Mouse (Mus musculus) stomach, postnatal 0 days (tissue): ENCODE measurements around the gene Mmachc. TPM values are rescaled to one million over a fixed set of nuclear protein-coding genes. Genes with fewer than 3 reads are reported as not detected.
A peak's percentile ranks its signal among the peaks of the same experiment; 100 is the strongest.

ENCODE experiments used
- ATAC-seq: fragments of 200-750 bp; cut with Nextera tagmentation; 2 replicates; pipeline ENCODE4 v1.8.0; 2017; ENCODE audit not compliant: low FRiP score, low TSS enrichment
- DNase-seq: peaks from one replicate; pipeline ENCODE4 v3.0.0-alpha.2; 2016; ENCODE audit warnings: low spot score
- H3K27ac ChIP-seq: fragments of 300-500 bp; sonication (generic); replicated peaks from 2 replicates; pipeline ENCODE4 v1.5.1; 2014; ENCODE audit warnings: mild to moderate bottlenecking, control low read depth
- H3K27me3 ChIP-seq: fragments of 300-500 bp; sonication (generic); 2 replicates; pipeline ENCODE4 v1.6.1; 2014; ENCODE audit warnings: low read length; ENCODE audit not compliant: control insufficient read depth, insufficient read depth
- H3K36me3 ChIP-seq: fragments of 300-500 bp; sonication (generic); 2 replicates; pipeline ENCODE4 v1.6.1; 2014; ENCODE audit warnings: low read length, mixed read lengths; ENCODE audit not compliant: control insufficient read depth, insufficient read depth
- H3K4me1 ChIP-seq: fragments of 300-500 bp; sonication (generic); replicated peaks from 2 replicates; pipeline ENCODE4 v1.6.1; 2014; ENCODE audit warnings: antibody characterized with exemption; ENCODE audit not compliant: control insufficient read depth, insufficient read depth
- H3K4me2 ChIP-seq: fragments of 300-500 bp; sonication (generic); replicated peaks from 2 replicates; pipeline ENCODE4 v1.6.1; 2014; ENCODE audit warnings: low read depth, mild to moderate bottlenecking, control low read depth, moderate library complexity
- H3K4me3 ChIP-seq: fragments of 300-500 bp; sonication (generic); 2 replicates; pipeline ENCODE4 v1.5.1; 2014; ENCODE audit warnings: low read depth, low read length, control low read depth
- H3K9ac ChIP-seq: fragments of 300-500 bp; sonication (generic); 2 replicates; pipeline ENCODE4 v1.6.1; 2014; ENCODE audit warnings: mild to moderate bottlenecking, low read length, control low read depth, mixed read lengths
- H3K9me3 ChIP-seq: fragments of 300-500 bp; sonication (generic); 2 replicates; pipeline ENCODE4 v1.6.1; 2016; ENCODE audit warnings: low read length; ENCODE audit not compliant: control insufficient read depth
- CTCF ChIP-seq: IDR thresholded peaks from 2 replicates; pipeline ENCODE4 v1.5.1; 2016; ENCODE audit warnings: antibody characterized with exemption, low read depth, mild to moderate bottlenecking, moderate library complexity
- EP300 ChIP-seq: optimal IDR thresholded peaks from 2 replicates; pipeline ENCODE3; 2016; ENCODE audit warnings: antibody characterized with exemption
- WGBS: fragments of 180-500 bp; shearing (Covaris S2); extraction: QIAGEN DNeasy Blood & Tissue Kit; methylation state at CpG from one replicate; pipeline ENCODE4 v1.1.7; 2014; 5-methylcytosine and 5-hydroxymethylcytosine counted together
- polyA plus RNA-seq: library from polyadenylated mRNA; unstranded; fragments of >200 nt; fragmentation: Nextera tagmentation; extraction: Ambion mirVana; gene quantifications from 2 replicates; pipeline ENCODE4 v1.2.1, GENCODE M21; 2015

Gene Mmachc
- polyA plus RNA-seq, 1 experiment from 2014 or later = 9.8 TPM

DNA sequence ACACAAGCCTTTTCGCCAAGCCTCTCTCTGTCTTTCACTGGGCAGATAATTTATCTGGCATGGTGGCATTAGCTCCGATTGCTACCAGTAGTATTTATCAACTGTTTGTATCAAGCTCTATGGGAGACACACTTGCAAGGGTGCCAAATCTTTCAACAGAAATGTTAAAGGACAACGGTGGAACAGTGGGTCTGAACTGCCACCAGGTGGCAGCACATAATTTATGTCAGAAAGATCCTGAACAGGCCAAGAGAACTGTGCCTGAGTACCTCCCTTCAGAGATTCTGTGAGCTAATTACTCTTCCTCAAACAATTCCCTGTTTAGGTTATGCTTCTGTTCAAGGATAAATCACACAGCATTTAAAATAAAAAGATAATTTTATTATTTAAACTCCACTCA is 11.2 kb upstream of the Mmachc start:
- DNase-seq = peak; percentile 58
- Histone ChIP-seq H3K9ac (no peak overlapping the region), H3K27me3 (no peaks in the 10 kb centered on the region), H3K27ac (no peak overlapping the region), H3K9me3 (no peaks in the 10 kb centered on the region), H3K4me1 (no peaks in the 10 kb centered on the region), H3K4me2 (no peak overlapping the region), H3K36me3 (no peaks in the 10 kb centered on the region), H3K4me3 (no peak overlapping the region)
- 9% methylated on average over 3 of the region's 3 CpGs for WGBS
- peak; percentile 55; the same call in 1 of the 2 replicates for ATAC-seq
- TF ChIP-seq EP300 (no peak), CTCF (peak; percentile 84)

GRCm38 (mm10) chr4:116712536-116712935 is 4.3 kb upstream of the Mmachc start:
- Histone ChIP-seq H3K9me3 (no peaks in the 10 kb centered on the region), H3K27me3 (no peaks in the 10 kb centered on the region), H3K36me3 (no peaks in the 10 kb centered on the region), H3K4me1 (no peaks in the 10 kb centered on the region), H3K4me3 (no peak overlapping the region), H3K9ac (no peak overlapping the region), H3K4me2 (no peak overlapping the region), H3K27ac (no peak overlapping the region)
- WGBS = 76% methylated on average over 1 of the region's 1 CpGs
- DNase-seq (no peak), ATAC-seq (no peak)
- no peak for TF ChIP-seq CTCF
- no peak for TF ChIP-seq EP300

GRCm38 (mm10) chr4:116710154-116710553 is 1.9 kb upstream of the Mmachc start:
- ATAC-seq = no peak
- no peaks in the 10 kb centered on the region for H3K36me3 ChIP-seq
- WGBS = 95% methylated on average over 2 of the region's 2 CpGs

DNA sequence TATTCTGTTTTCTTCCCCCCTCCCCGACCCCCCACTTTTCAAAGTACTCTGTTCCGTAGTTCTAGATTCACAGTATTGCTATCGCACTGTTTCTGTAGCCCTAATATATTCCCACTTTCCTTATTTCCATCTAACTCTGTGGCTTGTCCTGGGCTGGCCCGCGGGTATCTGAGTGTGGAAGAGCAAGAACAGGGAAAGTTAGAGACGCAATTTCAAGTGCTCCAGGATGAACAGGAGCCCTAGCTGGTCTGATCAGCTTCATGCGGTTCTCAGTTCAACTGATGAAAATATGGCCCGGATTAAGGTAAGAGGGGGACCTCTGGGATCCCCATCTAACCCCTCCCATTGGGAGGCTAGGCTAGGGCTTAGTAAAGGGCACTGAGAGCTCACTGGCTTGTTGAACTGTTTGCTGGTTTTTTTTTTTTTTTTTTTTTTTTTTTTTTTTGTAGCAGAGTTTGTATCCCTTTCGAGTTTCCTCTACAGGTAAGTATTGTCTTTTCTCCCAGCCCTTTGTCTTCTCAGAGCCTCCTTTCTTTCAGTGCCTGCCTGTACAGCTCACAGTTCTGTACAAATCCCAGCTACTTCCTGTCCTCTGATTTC is 685 bp upstream of the Mmachc start:
- WGBS = 2% methylated on average over 9 of the region's 9 CpGs
- H3K27me3 ChIP-seq = no peaks in the 10 kb centered on the region
- peak overlapping the region; percentile 63 for H3K4me2 ChIP-seq
- no peak overlapping the region for H3K27ac ChIP-seq
- no peak for TF ChIP-seq CTCF
- TF ChIP-seq EP300 = no peak
- peak overlapping the region; percentile 35 for H3K4me3 ChIP-seq
- H3K36me3 ChIP-seq = no peaks in the 10 kb centered on the region
- DNase-seq (no peak), ATAC-seq (no peak)
- H3K9me3 ChIP-seq = no peaks in the 10 kb centered on the region
- no peaks in the 10 kb centered on the region; the same call in 1 of the 2 replicates for H3K4me1 ChIP-seq
- peak overlapping the region; percentile 47 for H3K9ac ChIP-seq

More at GRCm38 (mm10) chr4:116710154-116710553, 1.9 kb upstream of the Mmachc start:
- H3K9ac ChIP-seq = no peak overlapping the region
- H3K27me3 ChIP-seq = no peaks in the 10 kb centered on the region
- no peak overlapping the region for H3K27ac ChIP-seq
- DNase-seq = no peak
- no peak overlapping the region for H3K4me2 ChIP-seq
- no peaks in the 10 kb centered on the region for H3K9me3 ChIP-seq
- no peaks in the 10 kb centered on the region; the same call in 1 of the 2 replicates for H3K4me1 ChIP-seq
- H3K4me3 ChIP-seq = no peak overlapping the region
- TF ChIP-seq EP300 (no peak), CTCF (no peak)

- Histone ChIP-seq H3K36me3 (no peaks in the 10 kb centered on the region), H3K9me3 (no peaks in the 10 kb centered on the region), H3K4me1 (no peaks in the 10 kb centered on the region; the same call in 1 of the 2 replicates), H3K27me3 (no peaks in the 10 kb centered on the region), H3K4me3 (peak overlapping the region; percentile 42), H3K9ac (peak overlapping the region; percentile 18; the same call in 1 of the 2 replicates), H3K27ac (no peak overlapping the region), H3K4me2 (peak overlapping the region; percentile 57)
- WGBS = 9% methylated on average over 9 of the region's 9 CpGs
- TF ChIP-seq CTCF = no peak
- peak; percentile 23 for DNase-seq
- ATAC-seq = no peak
Observed at GRCm38 (mm10) chr4:116707666-116708065, 540 bp downstream of the Mmachc start.

DNA sequence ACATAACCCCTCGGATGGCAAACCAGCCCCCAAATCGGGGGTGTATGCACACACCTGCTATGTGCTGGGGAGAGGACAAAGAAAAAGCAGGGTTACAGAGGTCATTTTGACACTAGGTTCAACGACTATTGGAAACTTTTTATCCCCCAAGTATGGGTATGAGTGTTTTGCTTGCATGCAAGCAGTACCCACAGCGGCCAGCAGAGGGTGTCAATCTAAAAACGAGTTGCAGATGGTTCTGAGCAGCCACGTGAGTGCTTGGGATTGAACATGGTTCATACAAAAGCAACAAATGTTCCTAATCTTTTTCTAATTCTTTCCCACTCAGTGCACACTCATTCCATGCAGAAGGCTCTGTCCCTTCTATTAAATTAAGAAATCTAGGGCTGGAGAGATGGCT is 4.4 kb downstream of the Mmachc start:
- Histone ChIP-seq H3K36me3 (peaks cover 10% of the 10 kb centered on the region; the same call in 1 of the 2 replicates), H3K9ac (no peak overlapping the region), H3K4me1 (no peaks in the 10 kb centered on the region; the same call in 1 of the 2 replicates), H3K27me3 (no peaks in the 10 kb centered on the region), H3K4me3 (no peak overlapping the region), H3K4me2 (no peak overlapping the region), H3K27ac (no peak overlapping the region), H3K9me3 (no peaks in the 10 kb centered on the region)
- TF ChIP-seq CTCF = peak; percentile 89
- no peak for TF ChIP-seq EP300
- peak; percentile 86 for DNase-seq
- no peak for ATAC-seq
- WGBS = 33% methylated on average over 6 of the region's 6 CpGs
